Mouse (Mus musculus): Measurements from ENCODE around the gene Gm21860. TPM values are rescaled to one million over a fixed set of nuclear protein-coding genes. Genes with fewer than 3 reads are reported as not detected.

Gene Gm21860
- not detected in 2 replicates for polyA plus RNA-seq (2015; fragmentation: Nextera tagmentation; extraction: Ambion mirVana)

GRCm38 (mm10) chrY:90754721-90755120 is at the start of gene Gm21860:
TSS of gene Gm21860 (minus strand) at chrY:90754821.

DNA sequence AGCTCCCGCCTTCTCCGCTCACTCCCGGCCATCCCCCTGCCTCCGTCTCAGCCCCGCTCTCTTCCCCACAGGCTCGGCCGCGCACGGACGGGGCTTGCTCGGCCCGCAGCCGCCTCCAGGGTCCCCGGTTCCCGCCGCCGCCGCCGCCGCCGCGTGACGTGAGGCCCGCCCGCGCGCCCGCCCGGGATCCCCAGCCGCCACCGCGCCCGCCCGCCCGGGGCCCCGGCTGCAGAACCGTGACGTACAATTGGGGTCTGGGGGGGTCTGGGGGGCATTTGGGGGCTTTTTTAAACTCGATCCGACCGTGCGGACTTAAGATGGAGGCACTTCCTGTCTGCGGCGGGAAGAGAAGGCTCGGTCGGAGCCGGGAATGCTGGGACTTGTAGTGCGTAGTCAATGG is 29.8 kb upstream of the Gm21860 start, which contains the start of gene Gm47283:
TSS of gene Gm47283 (plus strand) at position 301 of the 400 bp plus-strand sequence.

Other genes with a start within 250 kb of the Gm21860 start
- not detected in 2 replicates for gene Gm47283, start 29.9 kb upstream of the Gm21860 start, polyA plus RNA-seq (2015; fragmentation: Nextera tagmentation; extraction: Ambion mirVana)
- not detected in 2 replicates for gene Gm21748, start 84.4 kb upstream of the Gm21860 start, polyA plus RNA-seq (2015; fragmentation: Nextera tagmentation; extraction: Ambion mirVana)

All from urinary bladder, postnatal 0 days (tissue).